Mouse (Mus musculus) brain, embryonic 14.5 days (tissue): ENCODE results near the gene Cfap61. TPM values are rescaled to one million over a fixed set of nuclear protein-coding genes. Genes with fewer than 3 reads are reported as not detected.
A peak's percentile ranks its signal among the peaks of the same experiment; 100 is the strongest.

Source experiments
- DNase-seq: peaks from one replicate; pipeline ENCODE4 v3.0.0-alpha.2; 2011; ENCODE audit warnings: low read depth
- CTCF ChIP-seq: fragments of 200-500 bp; IDR thresholded peaks from 2 replicates; pipeline ENCODE4 v1.5.1; 2012; ENCODE audit warnings: inconsistent platforms, mild to moderate bottlenecking, moderate library complexity, borderline replicate concordance; ENCODE audit not compliant: insufficient read depth, insufficient read length; ENCODE audit errors: extremely low read depth
- POLR2A ChIP-seq: fragments of 200-500 bp; IDR thresholded peaks from 2 replicates; pipeline ENCODE4 v1.6.1; 2012; ENCODE audit warnings: mild to moderate bottlenecking, inconsistent platforms, borderline replicate concordance; ENCODE audit not compliant: poor library complexity, insufficient read depth, insufficient read length, severe bottlenecking; ENCODE audit errors: extremely low read depth
- polyA plus RNA-seq: library from polyadenylated mRNA; depleted of rRNA; stranded (reverse); fragments of >200 nt; gene quantifications from 2 replicates; pipeline ENCODE4 v1.2.3, GENCODE M21; 2012

Cfap61 gene
- polyA plus RNA-seq, 1 experiment = 2.9 TPM

DNA sequence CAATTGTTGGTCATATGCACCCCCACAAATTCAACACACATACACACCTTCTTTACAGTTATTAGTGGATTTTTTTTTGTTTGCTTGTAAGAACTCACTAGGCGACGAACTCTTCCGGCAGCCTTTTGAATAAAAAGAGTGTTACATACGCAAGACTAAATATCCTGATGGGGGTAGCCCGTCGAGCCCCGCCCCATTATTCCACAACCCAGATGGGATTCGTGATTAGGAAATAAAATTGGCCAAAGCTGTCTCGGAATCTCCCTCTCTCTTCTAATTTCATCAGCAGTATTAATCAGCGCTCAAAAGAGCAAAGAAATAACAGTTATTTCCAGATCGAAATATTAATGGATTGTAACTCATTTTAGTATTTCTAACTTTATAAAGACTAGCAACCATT lies 285.2 kb downstream of the Cfap61 start:
- peak; percentile 75 for DNase-seq
- no peak for TF ChIP-seq CTCF
- TF ChIP-seq POLR2A = no peak

DNA sequence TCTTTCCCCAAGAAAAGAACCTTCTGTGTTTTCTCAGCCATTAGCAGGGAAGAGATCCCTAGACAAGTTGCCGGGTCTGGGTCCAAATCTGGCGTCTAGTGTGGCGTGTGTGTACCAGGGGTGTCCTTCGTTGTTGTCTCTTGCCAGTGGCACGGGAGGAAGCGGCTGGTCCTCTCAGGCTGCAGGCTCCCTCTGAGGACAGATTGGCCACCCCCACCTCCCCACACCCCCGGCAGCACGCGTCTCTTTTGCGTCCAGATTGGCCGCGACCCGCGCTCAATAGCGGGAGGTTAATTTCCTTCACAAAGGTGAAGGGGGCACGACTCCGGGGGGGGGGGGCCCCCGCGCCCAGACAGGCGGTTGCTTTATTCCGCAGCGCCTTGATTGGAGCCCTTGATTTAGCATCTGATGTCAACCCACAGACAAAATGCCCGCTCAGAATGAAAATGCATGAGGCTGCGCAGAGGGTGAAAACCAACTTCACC lies 286.0 kb downstream of the Cfap61 start:
- TF ChIP-seq POLR2A = no peak
- no peak for TF ChIP-seq CTCF
- peak; percentile 88 for DNase-seq

DNA sequence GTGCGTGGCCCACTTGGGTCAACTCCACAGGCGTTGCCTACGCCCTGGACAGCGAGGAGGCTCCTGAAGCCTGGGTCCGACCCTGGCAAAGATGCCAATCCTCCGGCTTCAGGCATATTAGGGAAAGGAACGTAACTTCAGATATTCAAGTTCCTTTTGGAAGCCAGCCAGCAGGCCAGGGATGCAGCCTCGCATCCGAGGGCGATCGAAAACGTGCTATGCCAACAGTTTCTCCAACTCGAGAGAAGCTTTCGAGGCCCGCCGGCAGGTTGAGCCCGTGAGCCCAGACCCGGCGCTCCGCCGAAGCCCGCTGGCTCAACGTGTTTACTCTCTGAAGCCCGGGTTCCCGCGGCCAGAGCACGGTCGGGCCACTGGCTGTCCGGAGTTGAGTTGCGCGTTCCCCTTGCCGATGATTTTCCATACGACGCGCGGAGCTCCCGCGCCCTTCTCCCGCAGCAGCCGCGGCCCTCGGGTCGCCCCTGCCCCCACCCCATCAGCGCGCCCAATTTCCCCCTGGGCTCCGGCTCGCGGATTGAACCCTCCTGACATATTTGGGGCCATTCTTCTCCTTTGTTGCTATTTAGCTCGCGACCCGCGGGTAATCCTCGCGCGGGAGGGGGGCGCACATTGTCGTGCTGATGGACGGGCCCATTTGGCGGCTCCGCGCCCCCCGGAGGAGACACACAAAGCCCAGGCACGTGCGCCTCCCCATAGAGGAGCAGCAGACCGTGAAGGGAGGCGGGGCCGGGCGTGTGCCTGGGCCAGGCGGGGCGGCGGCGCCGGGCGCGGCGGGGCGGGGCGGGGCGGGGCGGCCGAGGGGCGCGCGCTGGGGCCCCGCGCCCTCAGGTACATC lies 286.7 kb downstream of the Cfap61 start, which contains the start of gene Insm1:
Gene Insm1 (plus strand): TSS at position 846 of the 853 bp plus-strand sequence.
- peak; percentile 96 for DNase-seq
- TF ChIP-seq CTCF (peak; percentile 27; the same call in 1 of the 2 replicates), POLR2A (no peak)

DNA sequence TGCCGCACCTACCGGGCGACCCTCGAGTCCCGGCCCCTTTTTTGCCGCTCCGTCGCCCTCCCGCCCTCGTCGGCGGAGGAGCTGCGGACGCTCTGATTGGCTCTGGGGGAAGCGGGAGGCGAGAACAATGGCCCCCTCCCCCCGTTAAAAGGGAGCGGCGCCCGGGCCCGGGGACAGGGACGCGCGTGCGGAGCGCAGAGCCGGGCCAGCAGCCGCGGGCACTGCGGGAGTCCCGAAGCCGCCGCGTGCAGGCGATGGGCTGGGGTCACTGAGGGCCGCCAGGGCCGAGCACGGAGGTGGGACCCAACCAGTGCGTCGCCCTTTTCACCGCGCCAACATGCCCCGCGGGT lies 287.3 kb downstream of the Cfap61 start:
- peak; percentile 98 for DNase-seq
- TF ChIP-seq POLR2A = peak; percentile 100
- no peak for TF ChIP-seq CTCF

DNA sequence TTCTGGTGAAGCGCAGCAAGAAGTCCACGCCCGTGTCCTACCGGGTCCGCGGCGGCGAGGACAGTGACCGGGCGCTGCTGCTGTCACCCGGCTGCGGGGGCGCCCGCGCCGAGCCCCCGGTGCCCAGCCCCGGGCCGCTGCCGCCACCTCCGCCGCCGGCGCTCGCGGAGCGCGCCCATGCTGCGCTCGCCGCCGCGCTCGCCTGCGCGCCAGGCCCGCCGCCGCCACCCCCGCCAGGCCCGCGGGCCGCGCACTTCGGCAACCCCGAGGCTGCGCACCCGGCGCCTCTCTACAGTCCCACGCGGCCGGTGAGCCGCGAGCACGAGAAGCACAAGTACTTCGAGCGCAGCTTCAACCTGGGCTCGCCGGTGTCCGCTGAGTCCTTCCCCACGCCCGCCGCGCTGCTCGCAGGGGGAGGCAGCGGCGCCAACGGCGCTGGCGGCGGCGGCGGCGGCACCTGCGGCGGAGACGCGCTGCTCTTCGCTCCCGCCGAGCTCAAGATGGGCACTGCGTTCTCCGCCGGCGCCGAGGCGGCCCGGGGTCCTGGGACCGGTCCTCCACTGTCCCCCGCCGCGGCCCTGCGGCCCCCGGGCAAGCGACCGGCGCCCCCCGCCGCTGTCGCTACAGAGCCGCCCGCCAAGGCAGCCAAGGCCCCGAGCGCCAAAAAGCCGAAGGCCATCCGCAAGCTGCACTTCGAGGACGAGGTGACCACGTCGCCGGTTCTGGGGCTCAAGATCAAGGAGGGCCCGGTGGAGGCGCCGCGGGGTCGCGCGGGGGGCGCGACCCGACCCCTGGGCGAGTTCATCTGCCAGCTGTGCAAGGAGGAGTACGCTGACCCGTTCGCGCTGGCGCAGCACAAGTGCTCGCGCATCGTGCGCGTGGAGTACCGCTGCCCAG lies 287.9 kb downstream of the Cfap61 start:
- peak; percentile 69 for DNase-seq
- no peak for TF ChIP-seq CTCF
- peak; percentile 19; the same call in 1 of the 2 replicates for TF ChIP-seq POLR2A

DNA sequence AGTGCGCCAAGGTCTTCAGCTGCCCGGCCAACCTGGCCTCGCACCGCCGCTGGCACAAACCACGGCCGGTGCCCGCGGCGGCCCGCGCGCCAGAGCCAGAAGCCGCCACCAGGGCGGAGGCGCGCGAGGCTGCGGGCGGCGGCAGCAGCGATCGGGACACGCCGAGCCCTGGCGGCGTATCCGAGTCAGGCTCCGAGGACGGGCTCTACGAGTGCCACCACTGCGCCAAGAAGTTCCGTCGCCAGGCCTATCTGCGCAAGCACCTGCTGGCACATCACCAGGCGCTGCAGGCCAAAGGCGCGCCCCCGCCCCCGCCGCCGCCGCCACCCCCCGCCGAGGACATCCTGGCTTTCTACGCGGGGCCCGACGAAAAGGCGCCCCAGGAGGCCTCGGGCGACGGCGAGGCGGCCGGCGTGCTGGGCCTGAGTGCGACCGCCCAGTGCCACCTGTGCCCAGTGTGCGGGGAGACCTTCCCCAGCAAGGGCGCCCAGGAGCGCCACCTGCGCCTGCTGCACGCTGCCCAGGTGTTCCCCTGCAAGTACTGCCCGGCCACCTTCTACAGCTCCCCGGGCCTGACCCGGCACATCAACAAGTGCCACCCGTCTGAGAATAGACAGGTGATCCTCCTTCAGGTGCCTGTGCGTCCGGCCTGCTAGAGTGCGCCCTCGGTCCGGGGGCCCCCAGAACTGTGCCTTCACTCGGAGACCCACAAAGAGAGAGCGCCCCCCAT lies 288.8 kb downstream of the Cfap61 start:
- DNase-seq = peak; percentile 67
- TF ChIP-seq CTCF (peak; percentile 24; the same call in 1 of the 2 replicates), POLR2A (0 out of 2 replicates have a peak, but pooled peaks have one; percentile 2)

DNA sequence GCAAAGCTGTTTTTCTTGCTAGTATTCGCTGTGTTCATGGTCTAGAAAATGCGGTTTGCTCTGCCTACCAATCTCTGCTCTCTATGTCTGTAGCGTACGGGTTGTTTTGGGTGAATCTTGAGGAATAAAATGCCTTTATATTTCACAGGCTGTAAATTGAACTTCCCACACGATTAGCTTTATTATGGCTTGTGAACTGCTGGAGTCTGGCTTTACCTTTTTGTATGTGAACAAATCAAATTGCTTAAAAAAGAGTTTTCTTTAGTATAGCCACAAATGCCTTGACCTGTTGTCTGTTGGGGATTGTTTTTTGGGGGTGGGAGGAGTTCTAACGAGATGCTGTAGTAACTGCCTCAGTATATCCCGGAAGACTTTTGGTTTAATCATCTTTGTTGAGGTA lies 289.6 kb downstream of the Cfap61 start:
- DNase-seq = peak; percentile 49
- TF ChIP-seq POLR2A (no peak), CTCF (no peak)

DNA sequence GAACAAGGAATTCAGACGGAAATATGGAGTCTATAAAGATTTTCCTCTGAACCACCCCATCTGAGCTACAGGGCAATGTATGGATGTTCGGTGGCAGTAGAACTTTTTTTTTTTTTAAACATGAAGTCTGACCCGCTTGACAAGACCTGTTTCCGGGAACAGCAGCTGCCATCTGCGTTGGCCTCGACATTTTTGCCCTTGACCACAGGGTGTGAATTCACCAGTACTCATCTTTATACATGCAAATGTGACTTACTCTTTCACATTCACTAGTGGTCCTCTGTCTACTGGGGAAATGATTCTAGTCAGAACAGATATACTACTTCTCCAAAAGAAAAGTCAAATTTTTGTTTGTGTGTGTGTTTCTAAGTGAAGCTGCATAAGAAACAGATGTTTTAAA lies 291.2 kb downstream of the Cfap61 start:
- TF ChIP-seq POLR2A (no peak), CTCF (no peak)
- peak; percentile 50 for DNase-seq

DNA sequence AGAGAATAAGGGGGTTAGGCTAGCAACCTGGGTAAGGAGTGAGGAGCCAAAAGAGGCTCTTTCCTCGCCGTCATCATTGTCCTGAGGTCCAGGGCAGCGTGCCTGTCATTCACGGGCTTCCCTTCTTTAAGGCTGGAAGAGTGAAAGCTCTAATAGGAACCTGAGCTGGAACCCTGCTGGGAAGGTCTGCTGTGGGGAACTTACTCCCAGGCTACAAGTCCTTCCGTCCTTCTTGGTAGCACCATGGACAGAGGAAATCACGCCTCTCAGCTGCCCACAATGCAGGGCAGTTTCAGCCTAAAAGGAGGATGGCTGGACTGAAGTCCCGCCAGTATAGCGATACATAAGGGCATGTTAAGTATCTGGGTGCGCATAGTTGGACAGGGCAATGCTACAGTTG lies 291.9 kb downstream of the Cfap61 start:
- peak; percentile 70 for DNase-seq
- TF ChIP-seq CTCF (no peak), POLR2A (no peak)

DNA sequence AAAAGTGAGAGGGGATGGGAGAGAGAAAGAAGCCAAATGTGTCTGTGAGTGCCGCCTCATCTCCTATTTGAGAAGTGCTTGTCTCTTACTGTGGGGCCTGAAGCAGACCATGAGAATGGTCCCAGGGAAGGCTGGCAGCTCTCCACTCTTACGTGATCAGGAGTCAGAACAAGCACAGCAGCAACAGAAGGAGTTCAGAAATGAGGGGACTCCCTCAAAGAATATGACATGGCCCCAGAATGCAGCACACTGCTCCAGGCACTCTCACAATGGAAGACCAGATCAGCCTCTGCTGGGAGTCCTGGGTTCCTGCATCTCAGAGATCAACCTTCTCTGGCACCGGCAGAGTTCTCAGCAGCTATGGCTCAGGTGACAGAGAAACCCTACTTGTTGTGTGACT lies 293.1 kb downstream of the Cfap61 start:
- TF ChIP-seq CTCF = peak; percentile 21; the same call in 1 of the 2 replicates
- TF ChIP-seq POLR2A = no peak
- DNase-seq = no peak
